Mouse (Mus musculus) layer of hippocampus, adult 9-10 months (tissue): ENCODE data around the gene Phf11a.
"Not testable (repeated sequence)": the region's sequence is repeated elsewhere in the genome, so short reads cannot be mapped to it uniquely, and the experiment has no call there.

ENCODE experiments used
- DNase-seq: peaks from one replicate; pipeline ENCODE4 v3.0.0; 2022; ENCODE audit warnings: low spot score

Phf11a gene

DNA sequence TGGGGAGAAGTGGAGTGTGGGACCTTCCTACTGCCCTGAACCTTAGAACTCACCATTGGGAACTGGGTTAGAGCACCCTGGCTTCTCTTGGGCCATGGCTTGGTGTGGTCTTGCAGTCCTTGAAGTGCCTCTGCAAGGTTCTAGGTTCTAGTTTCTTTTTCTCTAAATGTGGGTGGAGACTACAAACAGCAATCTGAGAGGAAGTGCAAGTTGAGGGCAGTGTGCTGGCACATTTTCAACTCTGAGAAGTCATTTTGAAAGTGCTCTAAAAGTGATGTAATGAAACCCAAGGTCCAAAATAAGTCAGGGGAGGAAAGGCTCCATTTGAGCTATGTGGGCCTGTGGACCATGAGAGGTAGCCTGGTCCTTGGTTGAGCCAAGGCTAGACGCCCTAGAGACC lies at the start of gene Phf11a:
TSS of gene Phf11a (minus strand) at position 132 of the 400 bp plus-strand sequence.
- peak; percentile 36 for DNase-seq

DNA sequence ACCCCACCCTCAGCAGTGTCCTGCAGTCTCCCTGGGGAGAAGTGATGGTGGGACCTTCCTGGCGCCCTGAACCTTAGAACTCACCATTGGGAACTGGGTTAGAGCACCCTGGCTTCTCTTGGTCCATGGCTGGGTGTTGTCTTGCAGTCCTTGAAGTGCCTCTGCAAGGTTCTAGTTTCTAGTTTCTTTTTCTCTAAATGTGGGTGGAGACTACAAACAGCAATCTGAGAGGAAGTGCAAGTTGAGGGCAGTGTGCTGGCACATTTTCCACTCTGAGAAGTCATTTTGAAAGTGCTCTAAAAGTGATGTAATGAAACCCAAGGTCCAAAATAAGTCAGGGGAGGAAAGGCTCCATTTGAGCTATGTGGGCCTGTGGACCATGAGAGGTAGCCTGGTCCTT lies 43.9 kb upstream of the Phf11a start, which contains the start of gene Phf11b:
TSS of gene Phf11b (minus strand) at position 163 of the 400 bp plus-strand sequence.
- DNase-seq = peak; percentile 20

DNA sequence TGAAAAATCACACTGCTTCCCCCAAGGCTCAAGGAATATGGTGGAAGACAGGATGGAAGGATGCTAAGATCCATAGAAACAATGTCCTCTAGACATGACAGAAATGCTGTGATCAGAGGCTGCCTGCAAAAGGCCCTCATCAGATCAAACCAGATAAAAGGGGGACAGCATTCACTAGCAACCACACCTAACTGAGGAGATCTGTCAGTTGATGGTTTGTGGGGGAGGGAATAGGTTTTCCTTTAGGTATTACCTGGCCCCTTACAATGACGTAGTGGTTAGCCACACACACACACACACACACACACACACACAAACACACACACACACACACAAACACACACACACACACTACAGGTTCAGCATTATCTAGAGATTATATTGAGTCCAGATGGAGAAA lies 42.2 kb upstream of the Phf11a start:
- DNase-seq = no peak

DNA sequence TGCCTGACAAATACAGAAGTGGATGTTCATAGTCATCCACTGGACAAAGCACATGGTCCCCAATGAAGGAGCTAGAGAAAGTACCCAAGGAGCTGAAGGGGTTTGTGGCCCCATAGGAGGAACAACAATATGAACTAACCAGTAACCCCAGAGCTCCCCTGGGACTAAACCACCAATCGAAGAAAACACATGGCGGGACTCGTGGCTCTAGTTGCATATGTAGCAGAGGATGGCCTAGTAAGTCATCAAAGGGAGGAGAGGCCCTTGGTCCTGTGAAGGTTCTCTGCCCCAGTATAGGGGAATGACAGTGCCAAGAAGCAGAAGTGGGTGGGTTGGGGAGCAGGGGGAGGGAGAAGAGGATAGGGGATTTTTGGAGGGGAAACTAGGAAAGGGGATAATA lies 38.7 kb upstream of the Phf11a start:
- not testable (repeated sequence) for DNase-seq

DNA sequence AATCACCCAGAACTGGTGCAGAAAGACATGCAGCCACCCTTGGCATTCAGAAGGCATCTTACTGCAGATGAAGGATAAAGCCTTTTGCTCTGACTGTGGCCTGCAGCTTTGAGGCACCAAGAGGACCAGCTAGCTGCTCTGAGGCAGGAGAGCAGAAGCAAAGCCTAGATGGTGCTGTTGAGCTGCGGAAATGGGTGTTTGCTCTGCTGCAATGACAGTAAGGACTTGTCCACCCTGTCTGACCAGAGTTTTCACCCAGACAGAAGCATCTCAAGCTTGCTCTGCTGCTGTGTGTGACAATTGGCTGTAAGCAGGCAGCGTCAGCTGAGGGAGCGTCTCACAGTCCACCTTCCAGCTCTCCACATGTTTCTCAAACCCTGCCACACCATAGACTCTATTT lies 33.2 kb upstream of the Phf11a start:
- peak; percentile 18 for DNase-seq

DNA sequence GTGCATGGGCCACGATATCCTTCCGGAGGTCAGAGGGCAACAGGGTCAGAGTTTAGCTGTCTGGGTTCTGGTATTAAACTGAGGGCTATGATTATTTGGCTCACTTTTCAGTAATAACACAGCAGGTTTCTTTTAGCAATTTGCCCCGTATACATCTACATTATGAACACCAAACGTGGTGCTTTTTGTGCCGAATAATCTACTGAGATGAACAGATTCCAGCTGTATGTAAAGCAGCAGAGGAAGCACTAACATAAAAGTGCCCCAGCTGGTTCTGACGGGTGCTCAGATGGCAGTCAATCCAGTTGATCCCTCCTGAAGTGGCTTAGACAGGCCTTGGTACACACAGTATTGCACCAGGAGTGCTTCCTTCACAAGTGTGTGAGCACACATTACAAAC lies 22.6 kb upstream of the Phf11a start:
- DNase-seq = not testable (repeated sequence)

DNA sequence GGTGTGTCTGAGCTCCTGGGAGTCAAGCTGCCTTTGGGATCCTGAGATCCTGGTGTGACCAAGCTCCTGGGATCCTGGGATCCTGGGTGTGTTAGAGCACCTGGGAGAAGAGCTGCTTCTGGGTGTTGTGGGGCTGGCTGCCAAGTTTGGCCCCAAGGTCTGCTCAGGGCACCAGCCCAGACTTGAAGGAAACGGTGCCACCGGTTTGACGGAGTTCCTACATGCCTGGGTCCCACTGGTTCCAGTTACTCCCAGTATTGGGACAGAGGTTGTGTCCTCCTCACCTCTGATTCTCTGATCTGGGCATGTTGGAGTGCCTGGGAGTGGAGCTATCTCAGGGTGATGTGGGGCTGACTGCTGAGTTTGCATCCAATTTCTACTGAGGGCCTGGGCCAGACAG lies 21.7 kb upstream of the Phf11a start:
- not testable (repeated sequence) for DNase-seq

DNA sequence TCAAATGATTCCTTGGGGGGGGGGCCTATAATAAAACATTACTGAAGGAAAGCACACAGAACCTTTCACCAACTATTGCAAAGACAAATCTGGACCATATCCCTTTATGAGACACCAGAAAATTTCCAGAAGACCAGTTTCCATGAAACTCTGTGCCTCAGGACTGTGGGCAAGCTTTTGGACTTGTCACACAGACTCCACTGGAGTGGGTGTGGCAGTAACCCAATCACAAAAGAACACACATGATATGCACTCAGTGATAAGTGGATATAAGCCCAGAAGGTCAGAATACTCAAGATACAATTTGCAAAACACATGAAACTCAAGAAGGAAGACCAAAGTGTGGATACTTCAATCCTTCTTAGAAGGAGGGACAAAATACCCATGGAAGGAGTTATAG lies 5.6 kb downstream of the Phf11a start:
- DNase-seq = not testable (repeated sequence)

DNA sequence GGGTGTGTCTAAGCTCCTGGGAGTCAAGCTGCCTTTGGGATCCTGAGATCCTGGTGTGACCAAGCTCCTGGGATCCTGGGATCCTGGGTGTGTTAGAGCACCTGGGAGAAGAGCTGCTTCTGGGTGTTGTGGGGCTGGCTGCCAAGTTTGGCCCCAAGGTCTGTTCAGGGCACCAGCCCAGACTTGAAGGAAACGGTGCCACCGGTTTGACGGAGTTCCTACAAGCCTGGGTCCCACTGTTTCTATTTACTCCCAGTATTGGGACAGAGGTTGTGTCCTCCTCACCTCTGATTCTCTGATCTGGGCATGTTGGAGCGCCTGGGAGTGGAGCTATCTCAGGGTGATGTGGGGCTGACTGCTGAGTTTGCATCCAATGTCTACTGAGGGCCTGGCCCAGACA lies 22.4 kb downstream of the Phf11a start:
- DNase-seq = not testable (repeated sequence)

DNA sequence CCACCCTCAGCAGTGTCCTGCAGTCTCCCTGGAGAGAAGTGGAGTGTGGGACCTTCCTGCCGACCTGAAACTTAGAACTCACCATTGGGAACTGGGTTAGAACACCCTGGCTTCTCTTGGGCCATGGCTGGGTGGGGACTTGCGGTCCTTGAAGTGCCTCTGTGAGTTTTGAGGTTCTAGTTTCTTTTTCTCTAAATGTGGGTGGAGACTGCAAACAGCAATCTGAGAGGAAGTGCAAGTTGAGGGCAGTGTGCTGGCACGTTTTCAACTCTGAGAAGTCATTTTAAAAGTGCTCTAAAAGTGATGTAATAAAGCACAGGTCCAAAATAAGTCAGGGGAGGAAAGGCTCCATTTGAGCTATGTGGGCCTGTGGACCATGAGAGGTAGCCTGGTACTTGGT lies 37.3 kb downstream of the Phf11a start, which contains the start of gene Gm6904:
TSS of gene Gm6904 (minus strand) at position 161 of the 400 bp plus-strand sequence.
- DNase-seq = no peak

DNA sequence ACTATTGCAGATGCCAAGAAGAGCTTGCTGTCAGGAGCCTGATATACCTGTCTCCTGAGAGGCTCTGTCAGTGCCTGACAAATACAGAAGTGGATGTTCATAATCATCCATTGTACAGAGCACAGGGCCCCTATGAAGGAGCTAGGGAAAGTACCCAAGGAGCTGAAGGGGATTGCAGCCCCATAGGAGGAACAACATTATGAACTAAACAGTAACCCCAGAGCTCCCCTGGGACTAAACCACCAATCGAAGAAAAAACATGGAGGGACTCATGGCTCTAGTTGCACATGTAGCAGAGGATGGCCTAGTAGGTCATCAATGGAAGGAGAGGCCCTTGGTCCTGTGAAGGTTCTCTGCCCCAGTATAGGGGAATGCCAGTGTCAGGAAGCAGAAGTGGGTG lies 41.5 kb downstream of the Phf11a start:
- DNase-seq = not testable (repeated sequence)

DNA sequence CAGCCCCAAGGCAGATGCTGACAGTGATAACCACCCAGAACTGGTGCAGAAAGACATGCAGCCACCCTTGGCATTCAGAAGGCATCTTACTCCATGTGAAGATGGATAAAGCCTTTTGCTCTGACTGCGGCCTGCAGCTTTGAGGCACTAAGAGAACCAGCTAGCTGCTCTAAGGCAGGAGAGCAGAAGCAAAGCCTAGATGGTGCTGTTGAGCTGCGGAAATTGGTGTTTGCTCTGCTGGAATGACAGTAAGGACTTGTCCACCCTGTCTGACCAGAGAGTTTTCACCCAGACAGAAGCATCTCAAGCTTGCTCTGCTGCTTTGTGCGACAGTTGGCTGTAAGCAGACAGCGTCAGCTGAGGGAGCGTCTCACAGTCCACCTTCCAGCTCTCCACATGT lies 47.0 kb downstream of the Phf11a start:
- DNase-seq = not testable (repeated sequence)

DNA sequence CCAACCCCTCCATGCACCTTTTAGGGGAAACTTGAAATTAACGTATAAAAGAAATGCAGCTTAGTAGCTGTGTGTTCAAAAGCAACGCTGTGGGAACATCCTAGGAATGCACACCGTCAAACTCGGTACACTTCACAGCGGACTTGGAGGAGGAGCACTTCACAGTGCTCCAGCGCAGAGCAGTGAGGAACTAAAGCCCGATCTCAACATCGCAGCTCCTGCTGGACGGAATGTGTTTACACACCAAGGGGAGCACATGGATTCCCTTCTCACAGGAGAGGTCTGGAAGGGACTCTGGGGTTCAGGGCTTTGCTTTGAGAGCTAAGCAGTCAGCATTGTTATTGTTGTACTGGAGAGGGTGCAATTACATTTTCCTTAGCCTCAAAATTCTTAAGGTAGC lies 63.7 kb downstream of the Phf11a start:
- no peak for DNase-seq

DNA sequence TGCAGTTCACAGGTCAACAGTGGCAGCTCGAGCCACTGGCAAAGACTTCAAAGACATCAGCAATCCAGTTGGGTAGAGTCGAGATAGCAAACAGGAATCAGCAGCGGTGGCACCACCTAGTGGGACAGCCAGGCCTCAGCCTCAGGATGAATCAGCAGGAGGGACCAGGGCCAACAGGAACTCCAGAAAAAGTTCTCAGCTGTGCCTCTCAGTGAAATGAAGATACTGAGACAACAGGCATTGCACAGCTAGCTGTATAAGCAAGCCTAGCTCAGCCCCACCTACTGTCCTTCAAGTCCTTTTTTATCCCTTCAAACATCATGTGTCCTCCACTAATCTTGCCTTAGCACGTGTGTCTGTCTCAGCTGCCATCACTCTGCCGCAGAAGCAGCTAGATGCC lies 65.3 kb downstream of the Phf11a start:
- no peak for DNase-seq

DNA sequence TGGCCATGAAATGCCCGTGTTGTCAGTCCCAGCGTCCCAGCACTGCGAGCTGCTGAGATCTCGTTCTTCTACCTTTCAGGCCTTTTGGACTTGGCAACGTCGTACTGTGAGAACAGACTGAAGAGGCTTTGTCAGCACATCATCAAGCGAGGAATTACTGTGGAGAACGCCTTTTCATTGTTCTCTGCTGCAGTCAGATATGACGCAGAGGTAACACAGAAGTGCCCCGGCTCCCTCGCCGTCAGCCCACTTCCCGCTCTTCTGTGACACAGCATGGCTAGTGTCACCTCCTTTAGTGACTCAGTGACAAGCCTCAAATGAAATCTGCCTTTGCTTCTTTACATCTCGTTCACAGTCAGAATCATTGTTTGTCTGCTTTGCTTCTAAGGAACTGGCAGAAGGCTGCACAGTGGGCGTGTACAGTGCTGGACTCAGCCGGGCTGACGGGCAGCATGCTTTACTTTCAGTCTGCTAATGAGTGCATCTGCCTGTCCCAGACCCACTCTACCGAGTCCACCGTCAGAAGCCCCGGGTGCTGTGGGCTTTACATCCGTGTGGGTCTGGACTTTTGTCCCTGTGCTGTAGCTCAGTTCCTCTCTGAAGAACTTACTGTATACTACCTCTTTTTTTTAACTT lies 66.9 kb downstream of the Phf11a start:
- DNase-seq = no peak

DNA sequence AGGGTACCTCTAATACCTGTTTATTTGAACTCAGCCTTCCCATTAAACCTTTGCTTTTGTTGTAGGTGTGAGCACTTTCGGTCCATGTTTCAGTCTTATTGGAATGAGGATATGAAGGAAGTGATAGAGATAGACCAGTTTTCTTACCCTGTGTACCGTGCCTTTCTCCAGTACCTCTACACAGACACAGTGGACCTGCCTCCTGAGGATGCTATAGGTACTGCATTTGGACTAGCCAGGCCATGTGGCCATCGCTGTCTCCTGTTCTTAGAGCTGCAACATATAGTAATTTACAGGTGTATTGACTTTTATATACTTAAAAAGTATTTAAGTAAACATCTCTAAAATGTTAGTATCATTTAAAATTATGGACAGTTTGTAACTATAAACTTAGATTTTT lies 67.5 kb downstream of the Phf11a start:
- DNase-seq = no peak
